Mouse (Mus musculus): ENCODE measurements around the gene Abca9.

DNA sequence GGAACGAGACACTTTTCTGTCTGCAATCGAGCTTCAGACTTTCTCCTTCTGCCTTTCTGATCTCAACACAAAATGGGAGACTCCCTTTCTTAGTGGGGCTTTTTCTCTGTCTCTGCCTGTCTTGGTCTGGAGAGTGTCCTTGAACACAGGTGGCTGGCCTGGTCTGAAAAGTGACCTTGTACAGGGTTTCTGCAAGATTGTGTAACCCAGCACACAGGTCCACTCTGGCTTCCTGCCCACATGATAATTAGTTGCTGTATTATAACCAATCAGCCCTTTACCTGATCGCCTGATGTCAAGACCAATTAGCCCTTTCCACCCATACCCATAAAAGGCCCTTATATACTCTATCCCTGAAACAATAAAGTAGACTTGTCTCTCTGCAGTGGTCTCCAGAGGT lies 30.9 kb upstream of the Abca9 start:
- TF ChIP-seq CTCF (IDR thresholded peaks at IDR 0.05; ENCODE audit: low read depth, low read length): no peak
- no peak for TF ChIP-seq POLR2A (IDR thresholded peaks at IDR 0.05; ENCODE audit: borderline replicate concordance, low read depth, low read length)
